Mouse (Mus musculus): ENCODE results near the gene Olfr361. TPM values are rescaled to one million over a fixed set of nuclear protein-coding genes. Genes with fewer than 3 reads are reported as not detected.
"Not testable (repeated sequence)": the region's sequence is repeated elsewhere in the genome, so short reads cannot be mapped to it uniquely, and the experiment has no call there.

The Olfr361 gene
- polyA plus RNA-seq (2012; rRNA removed), result 0.11 and 0.58 TPM in 2 replicates

DNA sequence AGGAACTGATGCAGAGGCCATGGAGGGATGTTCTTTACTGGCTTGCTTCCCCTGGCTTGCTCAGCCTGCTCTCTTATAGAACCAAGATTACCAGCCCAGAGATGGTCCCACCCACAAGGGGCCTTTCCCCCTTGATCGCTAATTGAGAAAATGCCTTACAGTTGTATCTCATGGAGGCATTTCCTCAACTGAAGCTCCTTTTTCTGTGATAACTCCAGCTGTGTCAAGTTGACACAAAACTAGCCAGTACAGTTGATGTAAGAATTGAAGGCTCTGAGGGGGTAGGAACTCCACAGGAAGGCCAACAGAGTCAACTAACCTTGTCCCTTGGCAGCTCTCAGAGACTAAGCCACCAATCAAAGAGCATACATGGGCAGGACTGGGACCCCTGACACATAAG lies at the start of gene Olfr361:
Olfr361 (minus strand) TSS at position 101 of the 400 bp plus-strand sequence.
- H3K36me3 ChIP-seq (ENCODE audit: control insufficient read depth, insufficient read depth, low read length); H3K4me1 ChIP-seq (ENCODE audit: control insufficient read depth, insufficient read depth, low read length); H3K4me3 ChIP-seq (ENCODE audit: control insufficient read depth, low read depth, low read length); H3K27me3 ChIP-seq (ENCODE audit: control insufficient read depth, insufficient read depth, low read length); H3K27ac ChIP-seq (ENCODE audit: control insufficient read depth, insufficient read depth, low read depth, low read length): not testable (repeated sequence)

DNA sequence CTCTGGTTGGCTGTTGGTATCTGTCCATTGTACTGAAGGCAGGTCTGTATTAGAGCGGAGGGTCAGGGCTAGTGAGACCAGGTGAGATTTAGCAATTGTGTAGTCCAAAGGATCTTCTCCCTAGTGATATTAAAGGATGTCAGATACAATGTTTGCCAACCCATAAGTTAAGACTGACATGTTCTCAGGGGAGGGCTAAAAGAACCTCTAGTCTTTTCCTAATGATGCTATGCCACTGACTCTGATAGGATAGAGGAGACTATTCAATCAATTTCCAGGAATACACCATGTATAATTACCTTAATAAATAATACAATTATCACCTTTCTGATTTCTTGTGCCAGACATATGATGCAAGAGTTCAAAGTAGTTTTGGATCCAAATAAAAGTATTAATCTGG lies 28.7 kb upstream of the Olfr361 start, which contains the start of gene Olfr362:
Olfr362 (minus strand) TSS at position 101 of the 400 bp plus-strand sequence.
- H3K36me3 ChIP-seq (ENCODE audit: control insufficient read depth, insufficient read depth, low read length), result no peaks in the 10 kb centered on the region

DNA sequence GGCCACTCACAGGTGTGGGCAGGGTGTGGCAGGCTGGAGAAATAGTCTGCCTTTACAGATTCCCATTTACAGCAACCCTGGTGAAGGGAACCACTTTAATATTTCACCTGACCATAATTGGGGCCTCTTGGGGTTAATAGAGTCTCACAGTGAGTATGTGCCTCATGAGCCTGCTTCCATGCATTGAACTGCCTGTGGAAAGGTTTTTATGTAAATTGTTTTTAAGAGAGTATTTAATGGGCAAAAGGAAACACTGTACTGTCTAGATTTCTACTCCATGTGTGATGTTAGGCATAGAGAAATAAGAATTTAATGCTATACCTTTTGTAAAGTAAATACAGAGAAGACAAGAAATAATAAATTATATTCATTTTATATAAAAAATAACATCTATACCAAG lies 23.6 kb downstream of the Olfr361 start, which contains the start of gene Olfr360:
Olfr360 (plus strand) TSS at position 301 of the 400 bp plus-strand sequence.
- H3K27ac ChIP-seq (ENCODE audit: control insufficient read depth, insufficient read depth, low read depth, low read length), result no peak within 1 kb of the TSS
- no peaks in the 10 kb centered on the region for H3K36me3 ChIP-seq (ENCODE audit: control insufficient read depth, insufficient read depth, low read length)
- no peak within 1 kb of the TSS for H3K4me3 ChIP-seq (ENCODE audit: control insufficient read depth, low read depth, low read length)
- H3K27me3 ChIP-seq (ENCODE audit: control insufficient read depth, insufficient read depth, low read length), result no peaks in the 10 kb centered on the region
- TF ChIP-seq CTCF (IDR thresholded peaks at IDR 0.05; ENCODE audit: control insufficient read depth, insufficient read depth, insufficient replicate concordance, low read depth, low read length) (no peak), POLR2A (IDR thresholded peaks at IDR 0.05; ENCODE audit: control insufficient read depth, low read depth, low read length) (no peak)
- no peaks in the 10 kb centered on the region for H3K4me1 ChIP-seq (ENCODE audit: control insufficient read depth, insufficient read depth, low read length)

More for the DNA sequence above, 28.7 kb upstream of the Olfr361 start, which contains the start of gene Olfr362:
- Histone ChIP-seq H3K27ac (ENCODE audit: control insufficient read depth, insufficient read depth, low read depth, low read length) (no peak within 1 kb of the TSS), H3K27me3 (ENCODE audit: control insufficient read depth, insufficient read depth, low read length) (no peaks in the 10 kb centered on the region), H3K4me3 (ENCODE audit: control insufficient read depth, low read depth, low read length) (no peak within 1 kb of the TSS), H3K4me1 (ENCODE audit: control insufficient read depth, insufficient read depth, low read length) (no peaks in the 10 kb centered on the region)
- TF ChIP-seq CTCF (IDR thresholded peaks at IDR 0.05; ENCODE audit: control insufficient read depth, insufficient read depth, insufficient replicate concordance, low read depth, low read length) (no peak), POLR2A (IDR thresholded peaks at IDR 0.05; ENCODE audit: control insufficient read depth, low read depth, low read length) (no peak)

Other genes with a start within 250 kb of the Olfr361 start
- gene Olfr350, start 243.0 kb downstream of the Olfr361 start, polyA plus RNA-seq (2012; rRNA removed), result not detected in 2 replicates
- gene Olfr351, start 226.6 kb downstream of the Olfr361 start, polyA plus RNA-seq (2012; rRNA removed), result not detected in 2 replicates
- not detected in 2 replicates for gene Olfr352, start 220.8 kb downstream of the Olfr361 start, polyA plus RNA-seq (2012; rRNA removed)
- not detected in 2 replicates for gene Olfr353, start 196.4 kb downstream of the Olfr361 start, polyA plus RNA-seq (2012; rRNA removed)
- not detected in 2 replicates for gene Olfr354, start 183.6 kb downstream of the Olfr361 start, polyA plus RNA-seq (2012; rRNA removed)
- not detected in 2 replicates for gene Olfr355, start 160.4 kb downstream of the Olfr361 start, polyA plus RNA-seq (2012; rRNA removed)
- not detected in 2 replicates for gene Olfr356, start 152.2 kb downstream of the Olfr361 start, polyA plus RNA-seq (2012; rRNA removed)
- gene Olfr357, start 95.5 kb downstream of the Olfr361 start, polyA plus RNA-seq (2012; rRNA removed), result 0.59 and 0.62 TPM in 2 replicates
- not detected in 2 replicates for gene Olfr358, start 80.0 kb downstream of the Olfr361 start, polyA plus RNA-seq (2012; rRNA removed)
- not detected in 2 replicates for gene Olfr360, start 23.5 kb downstream of the Olfr361 start, polyA plus RNA-seq (2012; rRNA removed)
- gene Olfr362, start 28.6 kb upstream of the Olfr361 start, polyA plus RNA-seq (2012; rRNA removed), result 0.07 TPM in 2 replicates
- gene Olfr364-ps1, start 50.0 kb upstream of the Olfr361 start, polyA plus RNA-seq (2012; rRNA removed), result not detected in 2 replicates
- gene Olfr365, start 98.9 kb upstream of the Olfr361 start, polyA plus RNA-seq (2012; rRNA removed), result not detected in 2 replicates
- not detected in 2 replicates for gene Olfr366, start 122.3 kb upstream of the Olfr361 start, polyA plus RNA-seq (2012; rRNA removed)
- 0.11 and 0.14 TPM in 2 replicates for gene Olfr368, start 237.2 kb upstream of the Olfr361 start, polyA plus RNA-seq (2012; rRNA removed)